Mouse (Mus musculus) kidney, adult 8-10 months (tissue): ENCODE measurements around the gene Mrgpre.

Experiments used
- DNase-seq, 2 experiments: peaks; one replicate each; pipeline ENCODE4 v3.0.0; 2022

The Mrgpre gene

DNA sequence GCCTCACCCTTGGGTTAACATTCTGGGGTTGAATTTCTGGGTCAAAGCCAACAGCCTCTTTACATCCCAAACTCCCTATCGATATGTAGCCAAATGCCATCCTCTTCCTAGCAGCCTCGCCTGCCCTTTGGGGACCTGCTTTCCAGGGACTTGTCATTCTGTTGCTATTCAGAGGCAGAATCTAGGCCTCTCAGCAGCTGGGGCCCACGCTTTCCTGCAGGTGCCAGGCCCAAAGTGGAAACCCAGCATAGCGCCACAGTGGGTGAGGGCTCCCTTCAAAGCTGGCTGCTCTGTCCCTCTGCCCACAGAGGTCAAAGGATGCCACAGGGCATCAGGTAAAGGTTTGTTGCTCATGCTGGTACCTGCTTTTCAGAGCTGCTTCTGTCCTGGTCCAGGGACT, 50.6 kb downstream of the Mrgpre start:
- DNase-seq, result no peak

GRCm38 (mm10) chr7:143729886-143730285, 54.4 kb downstream of the Mrgpre start:
- peak; percentile 19 to 35 for DNase-seq
